Mouse (Mus musculus) midbrain, embryonic 13.5 days (tissue): ENCODE data around the gene Zbtb49. TPM values are rescaled to one million over a fixed set of nuclear protein-coding genes. Genes with fewer than 3 reads are reported as not detected.

ENCODE experiments used
- ATAC-seq: fragments of 200-750 bp; cut with Nextera tagmentation; 2 replicates; pipeline ENCODE4 v1.8.0; 2017; ENCODE audit warnings: mild to moderate bottlenecking, moderate TSS enrichment, moderate library complexity
- H3K27ac ChIP-seq: fragments of 300-500 bp; sonication (generic); 2 replicates; pipeline ENCODE4 v1.5.1; 2015; ENCODE audit warnings: inconsistent platforms, mild to moderate bottlenecking, moderate library complexity
- H3K27me3 ChIP-seq: fragments of 300-500 bp; sonication (generic); 2 replicates; pipeline ENCODE4 v1.6.1; 2015; ENCODE audit warnings: mild to moderate bottlenecking, inconsistent platforms
- H3K36me3 ChIP-seq: fragments of 300-500 bp; sonication (generic); 2 replicates; pipeline ENCODE4 v1.6.1; 2015; ENCODE audit warnings: mild to moderate bottlenecking, inconsistent platforms
- H3K4me1 ChIP-seq: fragments of 300-500 bp; sonication (generic); replicated peaks from 2 replicates; pipeline ENCODE4 v1.6.1; 2015; ENCODE audit warnings: inconsistent platforms
- H3K4me2 ChIP-seq: fragments of 300-500 bp; sonication (generic); replicated peaks from 2 replicates; pipeline ENCODE4 v1.6.1; 2015; ENCODE audit warnings: moderate library complexity, mild to moderate bottlenecking, inconsistent platforms
- H3K4me3 ChIP-seq: fragments of 300-500 bp; sonication (generic); replicated peaks from 2 replicates; pipeline ENCODE4 v1.5.1; 2015; ENCODE audit warnings: mild to moderate bottlenecking, inconsistent platforms
- H3K9ac ChIP-seq: fragments of 300-500 bp; sonication (generic); replicated peaks from 2 replicates; pipeline ENCODE4 v1.6.1; 2015; ENCODE audit warnings: mild to moderate bottlenecking, inconsistent platforms
- H3K9me3 ChIP-seq: fragments of 300-500 bp; sonication (generic); 2 replicates; pipeline ENCODE4 v1.6.1; 2016; ENCODE audit warnings: mild to moderate bottlenecking, inconsistent platforms
- WGBS: fragments of 180-500 bp; shearing (Covaris S2); methylation state at CpG from one replicate; pipeline ENCODE4 v1.1.7; 2015; 5-methylcytosine and 5-hydroxymethylcytosine counted together
- polyA plus RNA-seq: library from polyadenylated mRNA; unstranded; fragments of >200 nt; fragmentation: Nextera tagmentation; extraction: Ambion mirVana; gene quantifications from 2 replicates; pipeline ENCODE4 v1.2.1, GENCODE M21; 2015

Gene Zbtb49
- polyA plus RNA-seq, 1 experiment from 2014 or later: 26.4 TPM

DNA sequence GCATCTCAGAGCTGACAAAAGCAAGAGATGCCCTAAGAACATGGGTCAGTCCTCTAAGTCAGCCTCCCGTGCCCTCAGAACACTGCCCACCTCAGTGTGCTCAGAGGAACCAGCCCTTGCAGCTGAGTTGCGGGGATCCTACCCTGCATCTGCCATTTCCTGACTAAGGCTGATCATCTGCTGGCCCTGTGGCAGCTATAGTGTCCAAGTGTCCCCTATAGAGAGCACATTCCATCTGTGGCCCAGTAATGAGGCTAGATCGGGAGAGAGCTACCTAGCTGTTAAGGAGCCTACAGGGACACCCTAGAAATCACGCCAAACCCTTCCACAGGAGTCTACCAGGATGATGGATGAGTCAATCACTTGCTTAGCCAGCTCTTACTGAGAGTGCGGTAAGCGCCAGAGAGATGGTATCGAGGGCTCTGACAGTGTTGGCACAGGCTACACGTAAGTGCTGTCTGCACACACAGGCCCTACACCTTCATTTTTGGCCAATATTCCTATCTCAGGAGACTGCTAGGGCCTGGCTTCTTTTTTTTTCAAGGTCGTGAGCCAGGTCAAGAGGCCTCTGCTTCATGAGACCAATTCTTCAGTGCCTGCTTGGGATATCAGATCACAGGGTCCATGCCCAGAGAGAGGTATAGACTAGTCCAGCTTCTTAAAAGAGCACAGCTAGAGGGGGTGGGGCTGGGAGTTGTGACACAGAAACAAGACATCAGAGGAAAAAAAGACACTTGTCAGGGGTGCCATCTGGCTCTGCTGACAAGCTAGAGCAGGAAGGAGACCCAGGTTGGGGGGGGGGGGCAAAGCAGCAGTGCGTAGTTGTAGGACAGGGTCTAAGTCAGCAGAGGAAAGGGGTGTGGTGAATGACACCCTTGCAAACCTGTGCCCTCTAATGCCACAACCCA is 67.8 kb downstream of the Zbtb49 start:
- Histone ChIP-seq H3K4me2 (peak overlapping the region; percentile 41), H3K4me1 (peaks cover 87% of the 10 kb centered on the region), H3K4me3 (peak overlapping the region; percentile 11; the same call in 1 of the 2 replicates), H3K9me3 (no peaks in the 10 kb centered on the region), H3K36me3 (peaks cover 99% of the 10 kb centered on the region), H3K27ac (no peak overlapping the region), H3K9ac (peak overlapping the region; percentile 15; the same call in 1 of the 2 replicates), H3K27me3 (no peaks in the 10 kb centered on the region)
- ATAC-seq: no peak
- 91% methylated on average over 10 of the region's 10 CpGs for WGBS

DNA sequence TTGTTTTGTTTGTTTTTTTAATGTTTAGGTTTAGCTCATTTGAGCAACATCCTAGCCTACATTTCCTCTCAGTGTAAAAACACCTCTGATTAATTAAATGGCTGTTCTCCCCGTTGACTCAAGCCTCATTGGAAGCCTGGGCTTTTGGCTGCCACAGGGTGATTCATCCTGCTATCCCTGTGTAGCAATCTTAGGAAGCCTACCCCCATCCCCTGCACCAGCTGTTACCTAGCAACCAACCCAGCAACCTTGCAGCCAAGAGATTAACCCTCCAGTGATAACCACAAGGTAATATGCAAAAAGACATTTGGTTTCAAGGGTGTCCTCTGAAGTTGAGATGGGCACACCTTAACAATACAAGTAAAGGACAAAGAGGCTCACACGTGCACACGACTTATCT is 69.0 kb downstream of the Zbtb49 start:
- H3K4me3 ChIP-seq: 0 out of 2 replicates have a peak overlapping the region, but pooled peaks have one; percentile 11

DNA sequence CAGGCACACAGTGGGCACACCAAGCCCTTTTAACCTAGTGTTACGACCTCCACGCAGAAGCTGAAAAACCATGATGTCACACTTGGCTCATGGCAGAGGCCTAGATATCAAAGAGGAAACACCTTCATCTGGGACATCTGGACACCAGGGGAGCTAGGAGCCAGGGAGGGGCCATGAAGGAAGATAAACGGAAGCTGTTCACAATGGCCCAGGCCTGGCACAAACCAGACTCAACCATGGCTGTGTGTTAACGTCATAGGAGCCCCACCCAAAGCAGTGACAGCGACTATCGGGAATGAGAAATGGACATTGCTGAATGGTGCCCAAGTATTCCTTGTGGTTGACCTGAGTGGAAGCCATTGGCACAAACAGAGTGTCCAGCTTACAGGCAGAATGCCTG is 73.7 kb downstream of the Zbtb49 start:
- Histone ChIP-seq H3K4me3 (no peak overlapping the region), H3K27me3 (no peaks in the 10 kb centered on the region), H3K4me2 (no peak overlapping the region), H3K4me1 (peaks cover 42% of the 10 kb centered on the region), H3K9me3 (no peaks in the 10 kb centered on the region), H3K9ac (no peak overlapping the region), H3K36me3 (peaks cover 98% of the 10 kb centered on the region), H3K27ac (no peak overlapping the region)
- WGBS: 90% methylated on average over 6 of the region's 6 CpGs
- ATAC-seq: no peak

More for the DNA sequence above, 69.0 kb downstream of the Zbtb49 start:
- H3K36me3 ChIP-seq: peaks cover 98% of the 10 kb centered on the region
- peak overlapping the region; percentile 31; the same call in 1 of the 2 replicates for H3K27ac ChIP-seq
- peaks cover 87% of the 10 kb centered on the region for H3K4me1 ChIP-seq
- no peaks in the 10 kb centered on the region for H3K9me3 ChIP-seq
- WGBS: 47% methylated on average over 3 of the region's 3 CpGs
- H3K4me2 ChIP-seq: peak overlapping the region; percentile 41
- H3K9ac ChIP-seq: peak overlapping the region; percentile 15; the same call in 1 of the 2 replicates
- peak; percentile 51; the same call in 1 of the 2 replicates for ATAC-seq
- H3K27me3 ChIP-seq: no peaks in the 10 kb centered on the region

DNA sequence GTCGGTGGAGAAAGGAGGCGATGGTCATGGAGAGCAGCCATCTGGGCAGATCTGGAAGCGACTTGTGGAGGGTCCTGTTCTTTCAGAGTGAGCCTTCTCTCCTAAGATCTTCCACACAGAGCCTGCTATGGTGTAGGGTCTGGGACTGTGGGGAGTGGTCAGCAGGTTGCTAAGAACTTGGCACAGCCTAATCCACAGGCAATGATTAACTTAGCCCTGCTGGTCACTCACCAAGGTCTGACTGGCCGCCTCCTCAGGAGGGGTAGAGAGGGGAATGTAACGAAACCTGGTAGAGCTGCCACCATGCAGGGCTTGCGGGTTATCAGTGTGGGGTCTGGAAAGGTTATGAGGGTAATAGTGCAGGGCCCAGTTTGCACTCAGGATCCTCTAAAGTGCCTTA is 79.4 kb downstream of the Zbtb49 start:
- no peak overlapping the region for H3K4me2 ChIP-seq
- H3K4me3 ChIP-seq: no peak overlapping the region
- H3K36me3 ChIP-seq: peaks cover 99% of the 10 kb centered on the region
- no peaks in the 10 kb centered on the region for H3K4me1 ChIP-seq
- 94% methylated on average over 6 of the region's 6 CpGs for WGBS
- no peaks in the 10 kb centered on the region for H3K27me3 ChIP-seq
- ATAC-seq: no peak
- H3K9ac ChIP-seq: no peak overlapping the region
- no peaks in the 10 kb centered on the region for H3K9me3 ChIP-seq
- H3K27ac ChIP-seq: no peak overlapping the region

Other genes with a start within 250 kb of the Zbtb49 start
- 34.9 and 36.5 TPM in 2 replicates for gene Stx18, start 181.7 kb downstream of the Zbtb49 start, polyA plus RNA-seq
- 870 and 950 TPM in 2 replicates for gene Nsg1, start 60.5 kb downstream of the Zbtb49 start, polyA plus RNA-seq
- gene Lyar, start within 50 bp of the Zbtb49 start, polyA plus RNA-seq: 66.9 and 76.9 TPM in 2 replicates
- gene Tmem128, start 39.7 kb upstream of the Zbtb49 start, polyA plus RNA-seq: 105 and 116 TPM in 2 replicates
- not detected in 2 replicates for gene Otop1, start 55.5 kb upstream of the Zbtb49 start, polyA plus RNA-seq
- 0.13 and 0.26 TPM in 2 replicates for gene Drd5, start 98.9 kb upstream of the Zbtb49 start, polyA plus RNA-seq